Mouse (Mus musculus) bone marrow macrophage, adult 2 months (primary cell): Measurements from ENCODE around the gene Gm43191.

Experiments
- CTCF ChIP-seq: IDR thresholded peaks from 2 replicates; pipeline ENCODE4 v1.5.1; 2012; ENCODE audit warnings: low read depth, mild to moderate bottlenecking, low read length, moderate library complexity
- POLR2A ChIP-seq: IDR thresholded peaks from 2 replicates; pipeline ENCODE4 v1.6.1; 2012; ENCODE audit warnings: mild to moderate bottlenecking, low read depth, low read length, borderline replicate concordance

- TF ChIP-seq CTCF (no peak), POLR2A (no peak)
Observed at GRCm38 (mm10) chr3:116599705-116600104, 81.4 kb downstream of the Gm43191 start.
